Mouse (Mus musculus): ENCODE data around the gene Cxcr5.
"Not testable (repeated sequence)": the region's sequence is repeated elsewhere in the genome, so short reads cannot be mapped to it uniquely, and the experiment has no call there.

The Cxcr5 gene

GRCm38 (mm10) chr9:44588605-44589004, 26.9 kb upstream of the Cxcr5 start:
- DNase-seq (ENCODE audit: extremely low read depth, low read depth) = no peak

- no peak for DNase-seq (ENCODE audit: extremely low read depth, low read depth)
Measured at GRCm38 (mm10) chr9:44587262-44588160, 25.8 kb upstream of the Cxcr5 start.

GRCm38 (mm10) chr9:44586640-44587261, 25.1 kb upstream of the Cxcr5 start:
- DNase-seq (ENCODE audit: extremely low read depth, low read depth) = no peak

GRCm38 (mm10) chr9:44582390-44582789, 20.7 kb upstream of the Cxcr5 start:
- DNase-seq (ENCODE audit: extremely low read depth, low read depth) = no peak

DNA sequence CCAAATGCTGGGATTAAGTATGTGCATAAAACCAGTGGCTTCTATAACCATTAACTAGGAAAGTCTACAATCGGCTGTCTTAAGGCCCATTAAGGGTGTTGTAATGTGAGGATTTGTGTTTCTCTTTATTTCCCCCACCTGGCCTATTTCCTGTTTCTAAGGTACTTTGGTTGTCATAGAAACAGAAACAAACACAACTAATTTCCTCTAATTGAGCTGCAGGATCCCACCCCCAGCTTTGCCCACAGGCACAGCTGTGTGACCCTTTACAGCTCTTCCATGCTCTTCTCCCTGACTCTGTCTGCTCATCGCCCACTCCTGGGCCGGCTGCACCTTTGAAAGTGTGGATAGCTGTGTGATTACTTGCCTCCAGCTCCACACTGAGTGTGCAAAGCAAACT, 19.7 kb upstream of the Cxcr5 start:
- no peak for DNase-seq (ENCODE audit: extremely low read depth, low read depth)

- no peak for DNase-seq (ENCODE audit: extremely low read depth, low read depth)
Measured at GRCm38 (mm10) chr9:44580085-44580484, 18.4 kb upstream of the Cxcr5 start.

- DNase-seq (ENCODE audit: extremely low read depth, low read depth) = peak; percentile 86
Measured at GRCm38 (mm10) chr9:44579392-44579791, 17.7 kb upstream of the Cxcr5 start.

- DNase-seq (ENCODE audit: extremely low read depth, low read depth) = not testable (repeated sequence)
Measured at GRCm38 (mm10) chr9:44576046-44576445, 14.4 kb upstream of the Cxcr5 start.

DNA sequence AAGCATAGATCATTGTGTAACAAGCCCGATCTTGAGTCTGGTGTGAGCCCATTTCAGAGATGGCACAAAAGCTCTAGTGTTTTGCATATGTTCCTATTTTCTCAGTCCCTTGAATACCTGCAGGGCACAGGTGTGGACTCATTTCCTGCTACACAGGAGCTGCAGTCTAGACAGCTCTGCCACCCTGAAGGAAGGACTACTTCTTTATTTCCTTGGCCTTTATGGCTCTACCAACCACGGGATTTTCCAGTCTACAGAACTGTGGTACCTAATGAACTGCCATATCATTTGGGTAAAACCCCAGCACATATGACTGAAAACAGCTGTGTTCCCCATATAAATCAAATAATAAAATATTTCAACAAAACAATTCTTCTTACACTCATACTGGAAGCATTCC, 13.4 kb upstream of the Cxcr5 start:
- DNase-seq (ENCODE audit: extremely low read depth, low read depth) = no peak

DNA sequence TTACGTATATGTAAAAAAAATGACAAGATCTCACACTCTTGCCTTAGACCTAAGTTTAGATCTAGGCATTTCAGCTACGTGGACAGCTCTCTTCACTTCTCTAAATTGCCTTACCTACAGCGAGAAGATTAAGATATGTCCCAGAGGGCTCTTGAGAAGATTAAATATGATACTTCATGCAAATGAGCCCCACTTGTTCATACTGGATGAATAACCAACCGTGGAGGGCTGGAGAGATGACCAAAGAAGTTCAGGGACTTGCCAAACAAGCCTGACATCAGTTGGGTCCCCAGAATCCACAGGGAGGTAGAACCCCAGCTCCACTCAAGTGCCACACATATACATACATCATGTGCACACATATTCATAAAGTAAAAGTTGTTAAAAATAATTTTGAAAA, 11.6 kb upstream of the Cxcr5 start:
- DNase-seq (ENCODE audit: extremely low read depth, low read depth) = no peak

DNA sequence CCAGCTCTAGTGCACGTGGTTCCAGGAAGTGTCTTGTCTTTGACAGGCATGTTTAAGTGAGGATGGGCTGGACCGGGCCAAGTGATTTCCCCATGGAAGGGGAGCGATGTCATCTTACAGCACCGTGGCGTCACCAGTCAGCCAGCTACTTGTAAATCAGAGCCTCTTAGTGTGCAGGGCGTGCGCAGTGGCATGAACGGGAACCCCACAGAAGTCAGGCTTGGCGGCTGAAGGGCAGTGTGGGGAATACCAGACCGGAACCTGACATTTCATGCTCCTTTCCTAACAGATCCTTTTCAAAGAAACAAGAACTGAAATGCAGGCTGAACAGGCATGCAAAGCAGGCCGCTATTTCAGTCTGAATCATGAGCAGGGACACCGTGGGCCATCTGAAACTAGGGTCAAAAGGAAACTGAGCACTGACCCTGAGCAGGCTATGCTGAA, 9.3 kb upstream of the Cxcr5 start:
- DNase-seq (ENCODE audit: extremely low read depth, low read depth) = no peak

DNA sequence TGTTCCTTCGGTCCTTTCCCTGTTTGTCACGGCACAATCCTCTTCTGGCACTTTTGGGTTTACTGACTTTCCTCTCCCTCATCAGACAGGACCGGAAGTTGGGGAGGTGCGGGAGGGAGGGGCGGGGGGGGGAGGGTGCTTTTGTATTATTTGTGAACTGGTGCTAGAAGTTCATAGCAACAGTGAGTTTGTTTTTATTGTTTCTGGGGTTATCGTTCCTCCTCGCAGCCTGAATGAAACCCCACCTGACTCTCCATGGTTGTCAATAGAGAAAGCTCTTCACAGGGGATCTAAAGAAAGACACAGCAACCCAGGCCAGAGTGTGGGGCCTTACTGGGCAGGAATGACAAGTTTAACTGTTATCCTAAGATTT, 6.4 kb upstream of the Cxcr5 start:
- DNase-seq (ENCODE audit: extremely low read depth, low read depth) = no peak

DNA sequence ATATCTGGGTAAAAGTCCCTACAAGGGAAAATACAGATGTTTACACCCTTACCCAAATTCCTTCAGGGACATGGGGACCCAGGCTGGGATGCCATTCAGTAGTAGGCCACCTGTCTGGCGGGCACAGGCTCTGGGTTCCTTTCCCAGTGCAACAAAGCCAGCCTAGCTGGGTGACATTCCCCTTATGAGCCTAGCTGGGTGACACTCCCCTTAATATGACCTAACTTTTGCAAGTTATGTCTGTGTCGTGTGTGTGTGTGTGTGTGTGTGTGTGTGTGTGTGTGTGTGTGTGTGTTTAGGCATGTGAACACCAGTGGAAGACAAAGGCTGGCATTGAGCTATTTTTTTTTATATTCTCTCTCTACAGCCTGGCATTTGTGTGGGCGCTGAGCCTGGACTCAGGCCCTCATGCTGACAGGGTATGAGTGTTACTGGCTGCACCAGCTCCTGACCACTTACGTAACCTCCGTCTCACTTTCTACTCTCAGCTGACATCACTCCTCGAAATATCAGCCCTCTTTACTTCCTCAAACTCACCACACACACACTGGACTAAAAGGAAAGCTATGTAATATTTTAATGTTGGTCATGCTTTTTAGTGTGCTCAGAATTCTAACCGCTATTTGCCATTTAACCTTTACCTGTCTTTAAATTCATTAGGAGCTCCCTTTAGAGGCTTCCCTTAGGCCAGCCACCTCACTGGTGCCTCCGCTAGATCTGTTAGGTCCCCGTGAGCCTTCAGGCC, 5.8 kb upstream of the Cxcr5 start:
- DNase-seq (ENCODE audit: extremely low read depth, low read depth) = peak; percentile 79

DNA sequence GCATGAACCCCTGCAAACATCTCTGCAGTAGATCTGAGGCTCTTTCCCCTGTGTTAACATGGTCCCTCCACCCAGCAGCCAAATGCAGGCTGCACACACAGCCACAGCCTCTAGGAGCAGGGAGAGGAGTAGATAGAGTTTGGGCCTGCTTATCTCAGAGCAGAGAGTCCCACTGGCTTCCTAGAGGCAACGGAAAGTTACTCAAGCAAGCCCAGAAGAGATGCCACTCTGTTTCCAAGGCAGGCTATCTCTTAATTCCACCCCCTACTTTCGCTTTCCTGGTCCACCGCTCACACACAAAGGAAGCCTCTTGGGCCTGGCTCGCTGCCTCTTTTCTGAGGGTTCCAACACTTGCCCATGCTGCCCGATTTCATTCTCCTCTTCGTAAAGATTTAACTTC, 3.7 kb upstream of the Cxcr5 start:
- DNase-seq (ENCODE audit: extremely low read depth, low read depth) = peak; percentile 95

- no peak for DNase-seq (ENCODE audit: extremely low read depth, low read depth)
Measured at GRCm38 (mm10) chr9:44562936-44563335, 1.3 kb upstream of the Cxcr5 start.

GRCm38 (mm10) chr9:44552161-44552560, 9.5 kb downstream of the Cxcr5 start:
- no peak for DNase-seq (ENCODE audit: extremely low read depth, low read depth)

DNA sequence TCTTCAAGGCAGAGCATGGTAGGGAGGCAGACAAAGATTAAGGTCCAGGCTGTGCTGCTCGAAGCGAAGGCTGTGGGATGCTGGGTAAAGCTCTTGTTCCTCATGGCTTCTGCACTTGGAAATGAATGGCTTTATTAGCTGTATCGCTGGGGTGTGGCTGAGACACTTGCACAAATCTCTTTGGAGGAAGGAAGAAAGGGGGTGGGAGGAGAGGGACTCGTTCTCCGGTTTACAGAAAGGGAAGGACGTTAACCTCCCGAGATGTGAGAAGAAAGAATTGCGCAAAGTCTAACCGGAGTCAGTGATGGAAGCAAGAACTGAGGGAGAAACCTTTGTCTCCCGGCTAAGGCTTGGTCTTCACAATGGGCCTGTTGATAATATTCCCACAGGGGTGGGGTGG, 10.5 kb downstream of the Cxcr5 start:
- DNase-seq (ENCODE audit: extremely low read depth, low read depth) = no peak

DNA sequence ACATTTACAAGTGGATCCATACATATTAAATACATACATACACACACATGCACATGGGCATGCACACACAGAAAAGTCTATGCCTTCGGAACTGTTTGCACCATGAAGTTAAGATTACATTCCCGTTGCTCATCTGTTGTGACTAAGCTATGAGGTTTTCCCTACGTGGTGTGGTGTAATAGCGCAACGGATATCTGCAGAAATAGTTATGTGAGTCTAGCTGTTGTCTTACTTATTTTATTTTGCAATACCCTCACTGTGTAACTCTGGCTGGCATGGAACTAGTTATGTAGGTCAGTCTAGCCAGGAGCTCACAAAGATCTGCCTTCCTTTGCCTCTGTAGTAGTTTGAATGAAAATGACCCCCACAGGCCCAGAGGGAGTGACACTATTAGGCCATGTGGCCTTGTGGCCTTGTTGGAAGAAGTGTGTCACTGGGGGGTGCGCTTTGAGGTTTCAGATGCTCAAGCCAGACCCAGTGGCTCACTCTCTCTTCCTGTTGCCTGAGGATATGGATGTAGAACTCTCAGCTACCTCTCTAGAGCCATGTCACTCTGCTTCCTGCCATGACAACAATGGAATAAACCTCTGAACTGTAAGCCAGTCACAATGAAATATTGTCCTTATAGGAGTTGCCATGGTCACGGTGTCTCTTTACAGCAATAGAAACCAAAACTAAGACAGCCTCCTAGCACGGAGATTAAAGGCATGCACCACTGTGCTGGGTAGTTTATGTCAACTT, 13.1 kb downstream of the Cxcr5 start:
- no peak for DNase-seq (ENCODE audit: extremely low read depth, low read depth)

DNA sequence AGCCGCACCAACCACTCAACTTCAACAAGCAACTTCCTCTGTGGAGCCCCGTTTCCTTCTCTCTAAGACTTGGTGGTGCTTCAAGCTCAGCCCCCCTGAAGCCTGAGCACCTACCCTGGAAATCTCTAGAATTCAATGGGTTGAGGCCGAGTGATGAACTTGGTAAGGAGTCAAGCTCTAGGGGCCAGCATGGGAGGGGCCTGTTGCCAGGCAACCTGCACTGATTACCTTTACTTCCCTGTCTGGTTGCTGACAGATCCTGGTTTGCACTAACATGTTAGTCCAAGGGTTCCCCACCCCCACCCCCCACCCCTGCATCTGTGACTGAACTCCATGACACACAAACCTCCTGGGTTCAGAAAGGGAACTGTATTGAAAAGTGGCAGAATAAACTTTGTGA, 16.7 kb downstream of the Cxcr5 start:
- no peak for DNase-seq (ENCODE audit: extremely low read depth, low read depth)

- no peak for DNase-seq (ENCODE audit: extremely low read depth, low read depth)
Measured at GRCm38 (mm10) chr9:44542364-44542763, 19.3 kb downstream of the Cxcr5 start.

DNA sequence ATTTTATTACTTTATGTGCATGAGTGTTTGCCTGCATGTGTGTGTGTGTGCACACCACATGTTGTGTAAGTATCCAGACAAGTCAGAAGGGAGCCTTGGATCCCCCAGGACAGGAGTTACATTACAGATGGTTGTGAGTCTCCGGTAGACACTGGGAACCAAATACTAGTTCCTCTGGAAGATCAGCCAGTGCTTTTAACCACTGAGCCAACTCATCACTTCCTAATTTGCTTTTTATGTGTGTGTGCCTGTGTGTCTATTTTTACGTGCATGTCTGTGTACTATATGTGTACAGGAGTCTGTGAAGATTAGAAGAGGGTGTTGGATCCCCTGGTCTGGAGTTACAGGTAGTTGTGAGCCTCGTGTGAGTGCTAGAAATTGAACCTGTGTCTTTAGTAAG, 21.0 kb downstream of the Cxcr5 start:
- no peak for DNase-seq (ENCODE audit: extremely low read depth, low read depth)
